Mouse (Mus musculus) thymus, postnatal 4 days (tissue): ENCODE data around the gene Gm49776.
"Not testable (repeated sequence)": the region's sequence is repeated elsewhere in the genome, so short reads cannot be mapped to it uniquely, and the experiment has no call there.

ENCODE experiments used
- DNase-seq: peaks from one replicate; pipeline ENCODE4 v3.0.0; 2021

Gene Gm49776

GRCm38 (mm10) chr16:18200062-18200461, 58.1 kb downstream of the Gm49776 start:
- no peak for DNase-seq

DNA sequence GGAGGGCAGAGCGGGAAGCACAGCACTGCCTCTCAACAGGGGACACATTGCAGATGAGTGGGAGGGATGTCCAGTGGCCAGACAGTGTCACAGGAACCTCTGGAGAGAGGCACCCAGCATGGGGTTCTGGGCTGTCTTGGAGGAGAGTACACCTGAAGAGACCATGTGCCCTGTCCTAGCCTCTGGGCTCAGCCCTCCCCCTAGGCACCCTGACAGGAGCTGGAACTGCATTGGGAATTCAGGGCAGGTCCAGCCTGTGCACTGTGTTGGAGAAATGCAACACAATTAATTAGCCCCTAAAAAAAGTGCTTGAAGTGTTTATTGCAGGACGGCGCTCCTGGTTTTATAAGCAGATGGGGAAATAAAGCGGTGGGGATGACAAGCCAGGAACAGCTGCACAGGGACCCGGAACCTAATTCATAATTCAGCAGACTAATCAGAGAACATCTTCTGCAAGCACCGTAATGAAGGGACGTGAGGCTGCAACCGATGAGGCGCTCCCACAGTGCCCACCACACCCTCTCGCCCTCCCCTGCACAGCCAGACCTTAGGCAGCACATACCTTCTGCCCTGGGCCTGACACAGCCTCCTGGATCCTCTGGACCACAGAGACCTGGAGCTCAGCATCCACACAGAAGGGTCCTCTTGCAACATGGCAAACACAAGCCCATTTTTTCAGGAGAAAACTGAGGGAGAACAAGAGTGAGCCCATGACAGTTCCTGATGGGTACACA, 59.6 kb downstream of the Gm49776 start:
- no peak for DNase-seq

- no peak for DNase-seq
Measured at GRCm38 (mm10) chr16:18197881-18198280, 60.2 kb downstream of the Gm49776 start.

GRCm38 (mm10) chr16:18195561-18195960, 62.6 kb downstream of the Gm49776 start:
- DNase-seq, result not testable (repeated sequence)
